Mouse (Mus musculus) spleen, adult 18-20 months (tissue): ENCODE results near the gene Ctnna3.
"Not testable (repeated sequence)": the region's sequence is repeated elsewhere in the genome, so short reads cannot be mapped to it uniquely, and the experiment has no call there.

Source experiments
- DNase-seq, 2 experiments: peaks; one replicate each; pipeline ENCODE4 v3.0.0; 2022; ENCODE audit warnings: mixed read lengths in 2 of 2

Ctnna3 gene

DNA sequence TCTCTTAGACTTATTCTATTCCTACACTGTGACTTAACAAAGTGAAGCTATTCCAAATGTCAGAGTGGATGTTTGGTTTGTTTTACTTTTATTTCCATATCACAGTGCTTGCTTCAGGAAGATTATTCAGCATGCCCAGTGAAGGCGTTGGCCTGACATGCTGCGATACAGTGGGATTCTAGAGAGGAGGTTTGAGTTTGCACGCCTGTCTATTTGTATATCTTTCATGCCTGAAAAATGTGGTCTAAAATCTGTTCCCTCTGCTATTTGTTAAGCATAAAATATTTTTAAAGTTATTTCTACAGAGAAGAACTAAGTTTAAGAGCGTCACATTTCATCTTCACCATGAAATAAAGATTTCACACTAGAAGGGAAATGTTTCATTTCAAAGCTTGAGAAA lies 813.5 kb downstream of the Ctnna3 start:
- DNase-seq = no peak

DNA sequence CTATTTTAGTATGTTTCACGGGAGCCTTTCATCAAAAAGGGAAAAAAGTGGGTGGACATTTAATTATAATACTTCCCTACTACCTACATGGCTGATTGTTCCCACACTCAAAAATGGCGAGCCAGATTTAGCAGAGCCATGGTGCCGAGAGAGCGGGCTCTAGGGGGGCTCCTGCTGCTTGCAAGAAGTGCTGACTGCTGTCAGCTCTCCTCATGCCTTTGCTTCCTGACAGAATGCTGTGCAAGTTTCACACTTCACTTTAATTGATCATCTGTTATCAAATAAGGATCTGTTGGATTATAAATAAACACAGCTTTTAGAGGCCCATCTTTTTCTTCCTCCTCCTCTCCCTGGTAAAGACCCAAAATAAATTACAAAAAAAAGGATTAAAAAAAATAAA lies 838.3 kb downstream of the Ctnna3 start:
- no peak for DNase-seq

GRCm38 (mm10) chr10:64275143-64275542 lies 845.2 kb downstream of the Ctnna3 start:
- no peak for DNase-seq

- no peak for DNase-seq
These were observed 848.9 kb downstream of the Ctnna3 start for GRCm38 (mm10) chr10:64278836-64279235.

DNA sequence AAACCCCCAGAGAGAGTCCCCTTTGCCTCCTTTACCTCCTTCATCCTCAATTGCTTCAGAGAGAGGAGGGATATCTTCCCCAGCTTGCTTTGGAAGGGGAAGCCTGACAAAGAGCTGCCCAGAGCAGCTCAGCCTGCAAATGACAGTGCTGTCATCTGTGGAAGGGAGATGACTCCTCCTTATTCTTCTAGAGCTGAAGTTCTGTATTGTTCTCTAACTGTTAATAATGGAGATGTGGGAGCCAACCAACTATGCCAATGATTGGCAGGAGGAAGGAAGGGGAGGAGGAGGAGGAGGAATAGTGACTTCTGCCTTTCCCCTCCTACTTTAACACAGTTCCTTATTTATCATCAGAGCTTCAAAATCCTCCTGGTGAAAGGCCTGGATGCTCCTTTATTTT lies 875.9 kb downstream of the Ctnna3 start:
- no peak for DNase-seq

- no peak for DNase-seq
These were observed 881.9 kb downstream of the Ctnna3 start for GRCm38 (mm10) chr10:64311622-64312292.

- no peak for DNase-seq
These were observed 890.4 kb downstream of the Ctnna3 start for GRCm38 (mm10) chr10:64320332-64320731.

DNA sequence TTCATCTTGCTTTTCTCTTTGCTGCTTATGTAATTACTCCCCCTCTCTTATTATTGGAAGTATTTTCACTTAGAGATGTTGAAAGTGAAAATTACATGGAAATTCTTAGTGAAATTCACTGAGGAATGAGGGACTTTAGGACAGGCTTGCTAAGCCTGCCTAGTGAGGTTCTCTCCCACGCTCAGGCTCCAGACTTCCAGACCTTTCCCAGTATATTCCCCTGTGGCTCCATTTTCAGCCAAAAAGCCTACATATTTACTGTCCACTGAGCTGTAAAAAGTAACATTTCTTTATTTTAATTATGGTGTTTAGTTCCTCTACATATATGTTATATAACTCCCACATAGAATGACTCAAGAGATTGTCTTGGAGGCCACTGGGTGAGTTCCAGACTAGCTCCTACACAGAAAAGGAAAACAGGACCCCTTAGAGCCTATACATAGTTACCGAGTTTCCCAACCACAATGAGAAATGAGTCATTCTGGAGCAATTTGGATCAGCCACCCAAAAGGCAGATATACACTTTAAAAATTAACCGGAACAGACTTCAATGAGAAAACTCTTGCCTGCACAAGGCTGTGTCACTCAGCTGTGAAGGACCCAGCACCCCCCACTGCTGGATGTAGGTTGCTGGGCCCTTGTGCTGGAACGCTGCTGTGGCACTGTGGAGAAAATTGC lies 912.9 kb downstream of the Ctnna3 start:
- DNase-seq = no peak

GRCm38 (mm10) chr10:64373288-64373687 lies 943.4 kb downstream of the Ctnna3 start:
- no peak for DNase-seq

- DNase-seq = no peak
These were observed 947.9 kb downstream of the Ctnna3 start for GRCm38 (mm10) chr10:64377751-64378150.

- DNase-seq = no peak
These were observed 966.7 kb downstream of the Ctnna3 start for GRCm38 (mm10) chr10:64396579-64396978.

DNA sequence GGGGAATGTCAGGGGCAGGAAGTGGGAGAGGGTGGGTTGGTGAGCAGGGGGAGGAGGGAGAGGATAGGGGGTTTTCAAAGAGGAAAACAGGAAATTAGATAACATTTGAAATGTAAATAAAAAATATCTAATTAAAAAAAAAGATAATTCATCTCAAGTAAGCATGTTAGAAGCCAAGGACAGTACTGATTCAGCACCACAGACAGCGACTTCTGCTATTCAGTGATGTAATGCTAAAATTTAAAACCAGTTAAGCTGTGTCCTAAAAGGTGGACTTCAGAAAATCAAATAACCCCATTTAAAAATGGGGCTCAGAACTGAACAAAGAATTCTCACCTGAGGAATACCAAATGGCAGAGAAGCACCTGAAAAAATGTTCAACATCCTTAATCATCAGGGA lies 988.5 kb downstream of the Ctnna3 start:
- not testable (repeated sequence) for DNase-seq

DNA sequence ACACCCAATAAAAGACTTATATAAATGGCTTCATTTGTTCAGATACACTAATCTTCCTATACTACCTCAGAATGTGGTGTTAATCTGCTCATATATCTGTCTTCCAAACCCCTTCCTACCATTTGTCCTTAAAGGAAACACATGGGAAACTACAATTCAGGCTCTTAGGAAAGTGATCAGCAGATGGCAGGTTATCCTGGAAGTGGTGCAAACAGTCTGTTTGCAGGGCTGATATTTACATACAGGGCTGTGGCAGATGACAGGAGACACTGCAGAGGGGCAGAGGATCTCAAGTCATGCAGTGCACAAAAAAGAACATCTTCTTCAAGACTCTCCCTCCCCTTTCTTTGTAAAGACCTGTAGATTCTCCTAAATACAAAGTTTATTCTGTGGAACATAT lies 1008.8 kb downstream of the Ctnna3 start:
- no peak for DNase-seq

GRCm38 (mm10) chr10:64448624-64449023 lies 1018.7 kb downstream of the Ctnna3 start:
- no peak for DNase-seq

DNA sequence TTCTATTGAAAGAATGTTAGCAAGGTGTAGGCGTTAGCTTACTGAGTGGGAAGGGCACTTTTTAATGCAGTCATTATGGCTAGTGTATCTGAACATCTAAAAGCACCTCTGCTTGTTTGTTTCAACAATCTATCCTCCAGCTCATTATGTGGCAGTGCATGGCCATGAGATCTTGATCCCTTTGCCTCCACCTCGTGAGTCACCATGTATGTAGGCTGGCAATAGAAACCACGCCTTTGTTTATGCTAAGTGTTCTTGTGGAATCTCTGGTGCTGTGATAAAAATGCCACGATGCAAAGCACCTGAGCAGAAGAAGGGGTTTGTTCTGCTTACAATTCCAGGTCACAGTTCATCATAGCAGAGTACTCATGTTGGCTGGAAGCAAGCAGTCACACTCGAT lies 1053.4 kb downstream of the Ctnna3 start:
- DNase-seq = no peak

GRCm38 (mm10) chr10:64489471-64489870 lies 1059.6 kb downstream of the Ctnna3 start:
- DNase-seq = no peak

DNA sequence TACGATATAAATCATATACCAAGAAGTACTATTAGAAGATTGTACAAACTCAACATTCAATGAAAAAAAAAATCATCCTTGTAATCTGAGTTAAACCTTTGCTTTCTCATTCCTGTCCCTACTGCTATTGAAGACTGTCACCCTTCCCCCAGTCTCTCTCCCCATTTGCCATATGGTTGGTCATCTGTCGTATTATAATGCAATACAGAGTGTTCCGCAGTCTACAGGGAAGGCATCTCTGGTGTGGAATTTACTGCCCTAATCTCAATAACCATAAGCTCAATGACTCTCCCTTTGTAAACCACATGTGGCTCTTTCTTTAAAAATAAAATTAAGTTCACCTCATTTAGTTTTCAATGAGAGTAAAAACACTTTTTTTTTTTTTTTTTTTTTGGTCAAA lies 1113.7 kb downstream of the Ctnna3 start:
- DNase-seq = no peak

DNA sequence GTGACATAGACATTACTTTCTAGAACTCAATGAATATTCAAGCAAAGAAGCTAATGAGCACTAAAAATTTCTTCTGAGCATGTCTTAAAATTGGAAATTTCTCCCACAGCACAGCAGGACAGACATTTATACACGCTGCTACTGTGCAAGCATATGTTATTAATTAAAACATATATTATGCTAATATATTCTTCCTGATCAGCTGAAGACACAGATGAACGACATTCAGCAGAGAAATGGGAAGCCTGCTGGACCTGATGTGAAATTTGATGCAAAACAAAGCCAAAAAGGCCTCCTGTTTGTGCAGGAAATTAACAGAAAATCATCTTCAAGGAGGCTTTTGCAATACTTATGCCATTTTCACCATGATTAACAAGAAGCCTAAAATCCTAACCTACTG lies 1114.5 kb downstream of the Ctnna3 start:
- DNase-seq = no peak

DNA sequence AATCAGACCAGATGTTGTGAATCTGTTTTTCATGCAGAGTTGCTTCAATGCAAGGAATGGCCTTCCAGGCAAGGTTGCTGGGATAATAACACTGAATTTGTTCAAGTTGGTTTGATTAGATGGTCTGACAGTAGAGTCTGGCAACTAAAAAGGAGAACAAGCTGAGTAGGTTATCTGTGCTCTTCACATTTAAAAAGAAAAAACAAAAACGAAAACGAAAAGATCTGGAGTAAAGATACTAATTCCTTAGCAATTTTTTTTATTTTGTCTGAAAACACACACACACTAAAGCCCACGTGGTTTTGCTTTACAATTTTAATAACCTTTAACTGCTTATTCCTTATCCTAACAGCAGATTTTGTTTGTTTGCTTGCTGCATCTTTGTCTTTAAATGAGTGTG lies 1141.4 kb downstream of the Ctnna3 start:
- DNase-seq = no peak

- no peak for DNase-seq
These were observed 1158.2 kb downstream of the Ctnna3 start for GRCm38 (mm10) chr10:64588116-64588515.

DNA sequence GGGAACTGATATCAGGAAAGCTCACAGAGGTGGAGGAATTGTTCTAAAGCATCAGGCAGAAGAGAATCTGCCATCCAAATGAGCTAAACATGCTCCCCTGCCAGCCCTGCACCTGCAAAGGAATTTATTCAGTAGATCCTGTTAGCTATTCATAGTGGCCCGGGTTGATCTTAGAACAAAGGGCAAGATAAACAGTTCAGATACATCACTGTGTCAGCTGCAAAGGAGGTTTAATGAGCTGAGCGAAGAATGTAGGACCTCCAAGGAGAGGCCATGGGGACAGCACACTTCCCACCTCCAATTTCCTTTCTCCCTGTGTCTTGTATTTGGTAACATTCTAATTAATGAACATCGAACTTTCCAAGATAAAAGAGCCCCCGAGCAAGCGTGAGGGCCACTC lies 1206.9 kb downstream of the Ctnna3 start:
- DNase-seq = no peak

GRCm38 (mm10) chr10:64639061-64639460 lies 1209.2 kb downstream of the Ctnna3 start:
- DNase-seq = no peak

- no peak for DNase-seq
These were observed 1211.2 kb downstream of the Ctnna3 start for GRCm38 (mm10) chr10:64641093-64641492.

GRCm38 (mm10) chr10:64641576-64641975 lies 1211.7 kb downstream of the Ctnna3 start:
- no peak for DNase-seq

DNA sequence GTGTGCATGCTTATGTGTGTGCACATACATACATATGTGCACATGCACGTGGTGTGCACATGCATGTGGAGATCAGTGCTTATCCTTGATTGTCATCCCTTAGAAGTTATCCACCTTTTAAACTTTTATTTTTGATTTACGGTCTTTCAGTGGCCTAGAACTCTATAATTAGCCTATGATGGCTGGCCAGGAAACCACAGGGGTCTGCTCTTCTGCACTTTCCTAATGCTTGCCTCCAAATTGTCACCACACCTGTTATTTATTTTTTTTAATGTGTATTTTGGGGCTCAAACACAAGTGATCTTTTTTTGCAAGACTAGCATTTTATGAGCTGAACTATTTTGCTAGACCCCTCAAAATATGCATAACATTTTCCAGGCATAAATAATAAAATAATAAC lies 1214.1 kb downstream of the Ctnna3 start:
- DNase-seq = no peak
